Mouse (Mus musculus): ENCODE results near the gene Lrrc41. TPM values are rescaled to one million over a fixed set of nuclear protein-coding genes. Genes with fewer than 3 reads are reported as not detected.

Gene Lrrc41
- polyA plus RNA-seq, 1 experiment from 2014 or later: 66.3 TPM

DNA sequence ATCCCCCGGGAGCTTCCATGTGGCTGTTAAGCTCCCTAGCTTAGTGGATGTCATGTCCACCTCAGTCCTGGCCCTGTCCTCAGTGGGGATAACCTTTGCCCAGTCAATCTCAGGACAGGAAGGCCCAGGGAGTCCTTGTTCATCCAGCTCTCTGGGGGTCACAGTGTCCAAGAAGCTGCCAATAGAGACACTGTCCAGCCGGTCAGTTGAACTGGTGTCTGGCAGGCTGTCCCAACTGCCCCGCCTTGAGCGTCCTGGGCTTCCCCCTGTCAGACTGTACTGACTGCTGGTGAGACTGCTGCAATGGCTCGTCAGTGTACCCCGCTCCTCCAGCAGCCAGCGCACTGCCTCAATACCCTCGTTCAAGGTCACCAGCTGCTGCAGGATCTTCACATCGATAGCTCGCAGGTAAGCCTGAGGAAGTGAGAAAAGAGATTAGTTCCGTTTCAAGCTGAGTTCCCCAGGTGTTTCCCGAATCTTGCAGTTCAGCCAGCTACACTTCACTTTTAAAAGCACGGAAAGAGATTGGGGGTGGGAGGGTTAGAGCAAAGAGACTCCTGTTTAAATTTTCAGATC is 62.4 kb downstream of the Lrrc41 start:
- no peak for ATAC-seq (replicated peaks)
- no peak overlapping the region for H3K4me3 ChIP-seq
- H3K36me3 ChIP-seq: no peaks in the 10 kb centered on the region
- no peak overlapping the region for H3K4me2 ChIP-seq (replicated peaks)
- H3K4me1 ChIP-seq: no peaks in the 10 kb centered on the region
- H3K27ac ChIP-seq (replicated peaks): no peak overlapping the region
- no peak overlapping the region for H3K9ac ChIP-seq (replicated peaks)
- 55% methylated on average over 13 of the region's 13 CpGs for WGBS
- H3K9me3 ChIP-seq: no peaks in the 10 kb centered on the region
- H3K27me3 ChIP-seq: no peaks in the 10 kb centered on the region

DNA sequence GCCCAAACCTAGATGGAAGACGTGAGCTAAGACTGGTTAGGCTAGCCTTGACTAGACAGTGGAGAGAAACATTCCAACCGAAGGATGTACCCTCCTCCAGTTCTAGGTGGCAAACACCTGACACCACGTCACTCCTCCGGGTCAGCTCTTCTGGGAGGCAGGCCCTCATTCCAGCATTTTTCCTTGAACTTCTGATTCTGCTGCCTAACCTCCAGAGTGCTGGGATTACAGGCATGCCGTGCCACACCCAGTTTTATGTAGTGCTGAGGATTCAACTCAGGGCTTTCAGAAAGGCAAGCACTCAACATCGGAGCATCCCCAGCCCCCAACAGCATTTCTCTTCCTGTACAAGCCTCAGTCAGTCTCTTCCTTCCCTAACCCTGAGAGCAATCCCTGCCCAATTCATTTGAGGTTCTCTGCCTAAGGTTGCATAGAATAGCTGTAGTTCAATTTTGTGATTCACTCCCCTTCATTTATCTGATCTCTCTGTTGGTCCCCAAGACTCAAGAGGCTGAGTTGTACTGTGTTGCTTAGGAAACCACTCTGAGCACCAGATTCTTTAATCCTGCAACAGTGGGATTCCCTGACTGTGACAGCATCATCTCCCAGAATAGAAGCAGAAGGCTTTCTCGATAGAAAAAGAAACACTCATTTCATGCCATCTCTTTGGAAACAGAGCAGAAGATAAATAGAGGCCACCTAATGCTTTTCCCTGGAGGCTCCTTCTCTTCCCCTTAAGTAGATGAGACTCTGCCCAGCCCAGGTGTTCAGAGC is 65.9 kb downstream of the Lrrc41 start:
- no peaks in the 10 kb centered on the region for H3K36me3 ChIP-seq
- peaks cover 18% of the 10 kb centered on the region for H3K4me1 ChIP-seq
- no peak overlapping the region for H3K4me2 ChIP-seq (replicated peaks)
- no peaks in the 10 kb centered on the region for H3K27me3 ChIP-seq
- H3K4me3 ChIP-seq: no peak overlapping the region
- no peak for ATAC-seq (replicated peaks)
- H3K27ac ChIP-seq (replicated peaks): no peak overlapping the region
- 85% methylated on average over 7 of the region's 7 CpGs for WGBS
- no peaks in the 10 kb centered on the region for H3K9me3 ChIP-seq
- H3K9ac ChIP-seq (replicated peaks): no peak overlapping the region

DNA sequence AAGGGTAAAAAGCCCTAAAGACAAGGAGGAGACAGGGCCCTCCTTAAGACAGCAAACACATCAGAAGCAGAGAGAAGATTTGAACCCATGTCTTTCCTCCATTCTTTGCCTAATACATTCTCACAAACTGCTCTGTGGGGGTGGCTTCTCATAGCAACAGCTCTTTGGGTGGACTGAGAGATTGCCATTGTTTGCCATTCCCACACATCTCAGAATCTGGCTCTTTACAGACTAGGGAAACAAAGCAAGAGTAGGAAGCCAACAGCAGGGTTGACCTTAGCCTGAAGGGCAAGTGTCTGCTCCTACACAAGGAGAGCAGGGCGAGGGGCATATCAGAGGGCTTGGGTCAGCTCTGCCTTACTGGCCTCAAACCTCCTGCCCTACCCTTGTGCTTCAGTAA is 66.7 kb downstream of the Lrrc41 start:
- no peak overlapping the region for H3K4me2 ChIP-seq (replicated peaks)
- no peak for ATAC-seq (replicated peaks)
- H3K9me3 ChIP-seq: no peaks in the 10 kb centered on the region
- peaks cover 18% of the 10 kb centered on the region for H3K4me1 ChIP-seq
- H3K27me3 ChIP-seq: no peaks in the 10 kb centered on the region
- H3K9ac ChIP-seq (replicated peaks): no peak overlapping the region
- WGBS: 84% methylated on average over 1 of the region's 1 CpGs
- no peak overlapping the region for H3K27ac ChIP-seq (replicated peaks)
- H3K36me3 ChIP-seq: no peaks in the 10 kb centered on the region
- H3K4me3 ChIP-seq: no peak overlapping the region

DNA sequence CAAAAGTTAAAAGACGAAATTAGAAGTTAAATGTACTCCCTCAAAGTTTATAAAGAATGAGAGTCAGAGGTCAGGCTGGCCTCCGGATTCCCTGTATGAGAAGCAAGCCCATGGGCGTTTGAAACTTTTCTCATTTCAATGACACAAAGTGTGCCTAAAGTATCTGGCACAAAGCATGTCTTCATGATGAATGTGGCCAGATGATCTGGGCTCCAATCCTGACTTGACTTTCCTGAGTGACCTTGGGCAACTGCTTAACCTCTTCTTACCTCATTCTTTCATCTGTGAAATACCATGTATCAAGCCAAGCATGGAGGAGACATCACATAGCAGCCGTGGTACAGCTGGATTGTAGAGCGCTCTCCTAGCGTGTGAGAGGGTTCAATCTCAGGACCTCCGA is 67.2 kb downstream of the Lrrc41 start:
- no peak for ATAC-seq (replicated peaks)
- Histone ChIP-seq H3K9me3 (no peaks in the 10 kb centered on the region), H3K27me3 (no peaks in the 10 kb centered on the region), H3K4me3 (no peak overlapping the region), H3K36me3 (no peaks in the 10 kb centered on the region), H3K4me2 (replicated peaks) (no peak overlapping the region), H3K9ac (replicated peaks) (no peak overlapping the region), H3K4me1 (peaks cover 18% of the 10 kb centered on the region), H3K27ac (replicated peaks) (no peak overlapping the region)
- 84% methylated on average over 7 of the region's 7 CpGs for WGBS

DNA sequence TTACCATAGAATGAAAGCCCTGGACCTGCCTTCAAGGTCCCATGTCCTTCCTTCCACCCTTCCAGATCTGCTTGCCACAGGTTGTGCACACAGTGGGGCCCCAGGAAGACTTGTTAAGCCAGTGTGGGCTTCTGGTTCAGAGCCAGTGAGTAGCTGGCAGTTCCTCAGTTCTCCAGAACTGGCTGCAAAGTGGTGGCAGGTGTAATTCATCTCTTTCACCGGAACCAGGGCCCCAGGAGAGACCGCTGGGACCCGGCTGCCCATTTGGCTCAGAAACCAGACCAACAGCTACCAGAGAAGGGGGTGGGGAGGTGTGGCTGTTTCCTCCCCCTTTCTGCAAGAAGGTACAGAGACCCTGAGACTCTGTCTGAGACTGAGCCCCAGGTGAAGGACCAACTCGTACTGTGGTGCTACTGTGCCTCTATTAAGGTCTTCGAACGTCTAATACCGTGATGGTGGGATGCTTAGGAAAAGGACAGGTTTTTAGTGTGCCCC is 68.3 kb downstream of the Lrrc41 start:
- WGBS: 6% methylated on average over 7 of the region's 7 CpGs
- H3K9ac ChIP-seq (replicated peaks): peak overlapping the region; percentile 8; the same call in 1 of the 2 replicates

DNA sequence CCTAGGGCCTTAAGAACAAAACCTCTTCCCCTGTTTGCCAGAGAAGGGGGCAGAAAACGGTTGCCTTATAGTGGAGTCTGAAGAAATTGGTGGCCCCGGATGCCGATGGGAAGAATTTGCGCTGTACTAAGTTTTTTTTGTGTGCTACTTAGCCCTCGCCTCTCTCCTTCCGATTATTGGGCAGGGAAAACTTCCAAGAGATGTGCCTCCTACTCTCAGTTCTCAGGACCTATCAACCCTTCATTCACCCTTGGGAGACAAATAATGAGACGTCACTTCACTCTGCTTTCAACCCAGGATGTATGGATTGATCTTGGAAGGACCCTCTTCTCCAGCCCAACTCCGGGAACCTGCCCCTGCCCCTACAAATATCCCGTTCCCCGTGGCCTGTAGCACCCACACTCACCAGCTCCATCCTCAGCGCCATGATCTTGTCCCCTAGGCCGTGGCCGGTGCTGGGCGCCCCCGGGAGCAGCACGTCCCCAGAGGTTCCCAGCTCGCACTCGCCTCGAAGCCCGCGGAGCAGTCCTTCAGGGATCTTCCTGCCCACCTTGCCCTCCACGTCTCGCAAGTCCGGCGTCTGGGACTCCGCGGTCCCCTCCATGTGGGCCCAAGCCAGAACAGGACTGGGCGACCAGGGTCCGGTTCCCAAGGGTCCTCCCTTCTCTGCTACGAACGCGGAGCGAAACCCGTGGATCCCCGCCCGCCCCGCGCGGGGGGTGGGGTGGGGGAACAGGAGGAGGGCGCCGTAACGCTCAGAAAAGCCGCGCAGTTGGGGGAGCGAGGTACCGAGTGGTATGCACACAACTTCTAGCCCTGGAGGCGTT is 69.0 kb downstream of the Lrrc41 start:
- H3K4me1 ChIP-seq: peaks cover 18% of the 10 kb centered on the region
- H3K9ac ChIP-seq (replicated peaks): peak overlapping the region; percentile 57
- no peaks in the 10 kb centered on the region for H3K9me3 ChIP-seq
- H3K4me2 ChIP-seq (replicated peaks): peak overlapping the region; percentile 97
- no peaks in the 10 kb centered on the region for H3K36me3 ChIP-seq
- H3K27ac ChIP-seq (replicated peaks): no peak overlapping the region
- WGBS: under 1% methylated on average over 41 of the region's 47 CpGs
- H3K4me3 ChIP-seq: peak overlapping the region; percentile 65
- peak; percentile 85 for ATAC-seq (replicated peaks)
- no peaks in the 10 kb centered on the region for H3K27me3 ChIP-seq

More for the DNA sequence above, 68.3 kb downstream of the Lrrc41 start:
- H3K27ac ChIP-seq (replicated peaks): no peak overlapping the region
- peaks cover 18% of the 10 kb centered on the region for H3K4me1 ChIP-seq
- peak overlapping the region; percentile 65 for H3K4me3 ChIP-seq
- H3K4me2 ChIP-seq (replicated peaks): peak overlapping the region; percentile 97
- H3K9me3 ChIP-seq: no peaks in the 10 kb centered on the region
- H3K36me3 ChIP-seq: no peaks in the 10 kb centered on the region
- no peak for ATAC-seq (replicated peaks)
- H3K27me3 ChIP-seq: no peaks in the 10 kb centered on the region

Other genes with a start within 250 kb of the Lrrc41 start
- gene Mob3c, start 247.2 kb upstream of the Lrrc41 start, polyA plus RNA-seq (2015; fragmentation: Nextera tagmentation; extraction: Ambion mirVana): 5.2 and 5.9 TPM in 2 replicates
- gene Mknk1, start 236.1 kb upstream of the Lrrc41 start, polyA plus RNA-seq (2015; fragmentation: Nextera tagmentation; extraction: Ambion mirVana): 22.1 and 24.8 TPM in 2 replicates
- not detected in 2 replicates for gene Kncn, start 190.9 kb upstream of the Lrrc41 start, polyA plus RNA-seq (2015; fragmentation: Nextera tagmentation; extraction: Ambion mirVana)
- 0.20 TPM in 1 of 2 replicates, not detected in the other for gene 6430628N08Rik, start 184.6 kb upstream of the Lrrc41 start, polyA plus RNA-seq (2015; fragmentation: Nextera tagmentation; extraction: Ambion mirVana)
- 0.23 TPM in 1 of 2 replicates, not detected in the other for gene Dmbx1, start 135.3 kb upstream of the Lrrc41 start, polyA plus RNA-seq (2015; fragmentation: Nextera tagmentation; extraction: Ambion mirVana)
- gene Faah, start 57.3 kb upstream of the Lrrc41 start, polyA plus RNA-seq (2015; fragmentation: Nextera tagmentation; extraction: Ambion mirVana): 11.0 and 12.7 TPM in 2 replicates
- 13.3 and 15.0 TPM in 2 replicates for gene Nsun4, start 21.4 kb upstream of the Lrrc41 start, polyA plus RNA-seq (2015; fragmentation: Nextera tagmentation; extraction: Ambion mirVana)
- 423 and 473 TPM in 2 replicates for gene Uqcrh, start 198 bp upstream of the Lrrc41 start, polyA plus RNA-seq (2015; fragmentation: Nextera tagmentation; extraction: Ambion mirVana)
- gene Rad54l, start 48.4 kb downstream of the Lrrc41 start, polyA plus RNA-seq (2015; fragmentation: Nextera tagmentation; extraction: Ambion mirVana): 21.2 and 23.0 TPM in 2 replicates
- gene Pomgnt1, start 48.6 kb downstream of the Lrrc41 start, polyA plus RNA-seq (2015; fragmentation: Nextera tagmentation; extraction: Ambion mirVana): 63.5 and 66.1 TPM in 2 replicates
- 2.4 TPM in 2 replicates for gene Lurap1, start 76.1 kb downstream of the Lrrc41 start, polyA plus RNA-seq (2015; fragmentation: Nextera tagmentation; extraction: Ambion mirVana)
- gene Tspan1, start 92.3 kb downstream of the Lrrc41 start, polyA plus RNA-seq (2015; fragmentation: Nextera tagmentation; extraction: Ambion mirVana): 0.28 TPM in 1 of 2 replicates, not detected in the other
- gene 1700042G07Rik, start 98.1 kb downstream of the Lrrc41 start, polyA plus RNA-seq (2015; fragmentation: Nextera tagmentation; extraction: Ambion mirVana): not detected in 2 replicates
- not detected in 2 replicates for gene Gm49337, start 98.1 kb downstream of the Lrrc41 start, polyA plus RNA-seq (2015; fragmentation: Nextera tagmentation; extraction: Ambion mirVana)
- gene Pik3r3, start 146.3 kb downstream of the Lrrc41 start, polyA plus RNA-seq (2015; fragmentation: Nextera tagmentation; extraction: Ambion mirVana): 80.2 and 81.1 TPM in 2 replicates